12 mouse cellular contexts compared by ENCODE assay signal in the genomic region with DNA sequence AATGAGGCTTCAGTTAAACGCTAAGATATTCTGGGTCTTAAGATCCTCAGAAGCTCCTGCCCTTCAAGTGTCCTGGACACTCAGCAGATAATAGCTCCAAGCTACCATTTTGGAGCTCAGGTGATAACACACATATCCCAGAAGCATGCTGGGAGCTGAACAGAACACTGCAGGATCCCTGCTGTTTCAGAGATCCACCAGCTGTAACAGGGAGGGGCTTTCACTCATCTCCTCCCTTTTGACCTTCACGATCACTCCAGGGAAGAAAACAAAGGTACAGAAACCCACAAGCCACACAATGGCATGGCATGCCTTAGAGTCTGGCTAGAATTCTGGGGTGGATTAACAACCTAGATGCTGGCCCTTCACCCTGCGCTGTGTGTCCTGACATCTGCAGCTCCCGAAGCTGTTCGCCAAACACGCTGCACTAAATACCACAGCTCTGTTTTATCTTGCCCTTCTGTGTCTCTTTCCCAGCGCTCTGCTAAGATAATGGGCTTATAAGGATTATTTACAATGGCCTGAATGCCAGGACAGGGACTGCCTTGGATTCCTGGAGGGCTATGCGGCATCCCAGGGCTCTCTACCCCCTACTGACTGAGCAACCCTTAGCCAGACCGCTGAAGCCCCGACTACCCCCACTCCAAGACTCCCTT. TPM values are rescaled to one million over a fixed set of nuclear protein-coding genes. Genes with fewer than 3 reads are reported as not detected.
A peak's percentile ranks its signal among the peaks of the same experiment; 100 is the strongest.
DNase-seq lines count a peak whose midpoint lies in the region; ATAC-seq lines count a peak whose summit lies in the region.
"Had no signal": no experiment of that assay in that cellular context is flagged by ENCODE, and none has a peak within 500 bp of the region (broad histone marks: within the 10 kb centered on the region; RNA-seq: fewer than 3 reads in every experiment).

No protein-coding gene starts in this region.

- no peaks in the 10 kb centered on the region for H3K9me3 ChIP-seq in heart, embryonic 12.5 days (replicated peaks)
- no peaks in the 10 kb centered on the region for H3K9me3 ChIP-seq in forebrain, embryonic 14.5 days (replicated peaks; ENCODE audit: control insufficient read depth, low read length)
- H3K9me3 ChIP-seq in midbrain, embryonic 12.5 days, result no peaks in the 10 kb centered on the region
- H3K9me3 ChIP-seq: embryonic facial prominence, embryonic 12.5 days had no signal

- peak overlapping the region; percentile 44; the same call in 1 of the 2 replicates for H3K9ac ChIP-seq in heart, embryonic 12.5 days
- no peak overlapping the region for H3K9ac ChIP-seq in forebrain, embryonic 14.5 days (ENCODE audit: low read length)
- peak overlapping the region; percentile 20; the same call in 1 of the 2 replicates for H3K9ac ChIP-seq in midbrain, embryonic 12.5 days (replicated peaks)
- H3K9ac ChIP-seq: embryonic facial prominence, embryonic 12.5 days had no signal

- peaks cover 69% of the 10 kb centered on the region for H3K4me1 ChIP-seq in heart, embryonic 12.5 days (replicated peaks)
- H3K4me1 ChIP-seq in forebrain, embryonic 14.5 days (ENCODE audit: control insufficient read depth, insufficient read depth, low read length), result peaks cover 18% of the 10 kb centered on the region
- peaks cover 18% of the 10 kb centered on the region for H3K4me1 ChIP-seq in midbrain, embryonic 12.5 days

- peak overlapping the region; percentile 55 for H3K4me2 ChIP-seq in heart, embryonic 12.5 days
- H3K4me2 ChIP-seq in forebrain, embryonic 14.5 days (ENCODE audit: low read length), result no peak overlapping the region
- H3K4me2 ChIP-seq in midbrain, embryonic 12.5 days (replicated peaks), result peak overlapping the region; percentile 30
- H3K4me2 ChIP-seq: embryonic facial prominence, embryonic 12.5 days had no signal

- H3K4me3 ChIP-seq in heart, embryonic 12.5 days, result no peak overlapping the region
- no peak overlapping the region for H3K4me3 ChIP-seq in forebrain, embryonic 14.5 days (ENCODE audit: low read depth, low read length)
- 0 out of 2 replicates have a peak overlapping the region, but pooled peaks have one; percentile 5 for H3K4me3 ChIP-seq in midbrain, embryonic 12.5 days
- H3K4me3 ChIP-seq: embryonic facial prominence, embryonic 12.5 days had no signal

- 0 out of 2 replicates have a peak, but pooled peaks have one; percentile 5 for ATAC-seq in heart, embryonic 12.5 days (ENCODE audit: insufficient number of reproducible peaks, low FRiP score)
- no peak for ATAC-seq in forebrain, embryonic 14.5 days
- ATAC-seq in midbrain, embryonic 12.5 days (ENCODE audit: low FRiP score, low read depth), result no peak
- ATAC-seq: CD4-positive, CD25-positive, alpha-beta regulatory T cell, adult 4 months had no signal

- H3K36me3 ChIP-seq in heart, embryonic 12.5 days, result peaks cover 29% of the 10 kb centered on the region
- H3K36me3 ChIP-seq in forebrain, embryonic 14.5 days (ENCODE audit: control insufficient read depth, insufficient read depth, low read length), result no peaks in the 10 kb centered on the region
- H3K36me3 ChIP-seq in midbrain, embryonic 12.5 days, result no peaks in the 10 kb centered on the region

- no peaks in the 10 kb centered on the region for H3K27me3 ChIP-seq in heart, embryonic 12.5 days (replicated peaks)
- H3K27me3 ChIP-seq in forebrain, embryonic 14.5 days (replicated peaks; ENCODE audit: control insufficient read depth, insufficient read depth, low read length), result no peaks in the 10 kb centered on the region
- peaks cover 19% of the 10 kb centered on the region; the same call in 1 of the 2 replicates for H3K27me3 ChIP-seq in midbrain, embryonic 12.5 days
- H3K27me3 ChIP-seq: embryonic facial prominence, embryonic 12.5 days had no signal

- 7% methylated on average over 10 of the region's 10 CpGs for WGBS in heart, embryonic 12.5 days
- 9% methylated on average over 10 of the region's 10 CpGs for WGBS in forebrain, embryonic 14.5 days
- WGBS in midbrain, embryonic 12.5 days, result 4% methylated on average over 10 of the region's 10 CpGs

- H3K27ac ChIP-seq in heart, embryonic 12.5 days (ENCODE audit: poor library complexity, severe bottlenecking), result peak overlapping the region; percentile 76
- H3K27ac ChIP-seq in forebrain, embryonic 14.5 days (ENCODE audit: low read depth, low read length), result no peak overlapping the region
- H3K27ac ChIP-seq in midbrain, embryonic 12.5 days (replicated peaks), result no peak overlapping the region
- H3K27ac ChIP-seq: embryonic facial prominence, embryonic 12.5 days had no signal

- no peak for DNase-seq in heart, adult 11 months
- peak; percentile 66 for DNase-seq in MEL-GATA-1-ER (ENCODE audit: extremely low read depth, low read depth)
- DNase-seq in forebrain, embryonic 14.5 days (ENCODE audit: low spot score), result peak; percentile 25
- no peak for DNase-seq in gastrocnemius, postnatal 25 days
- no peak for DNase-seq in urinary bladder, adult 2 months (ENCODE audit: low spot score)
- no peak for DNase-seq in lung, postnatal 14 days
- DNase-seq: lung, postnatal 4 days; right cerebral cortex, adult 18-20 months had no signal

RNA-seq across cellular contexts. Expression of a gene that starts 36.8 kb away (rescaled TPM):
- polyA plus RNA-seq in heart, embryonic 12.5 days (2016; fragmentation: Nextera tagmentation; extraction: Ambion mirVana), result 31.0 and 31.8 TPM in 2 replicates
- polyA plus RNA-seq in forebrain, embryonic 14.5 days (2014; fragmentation: Nextera tagmentation; extraction: Ambion mirVana), result 4.6 and 6.2 TPM in 2 replicates
- 8.9 and 9.0 TPM in 2 replicates for polyA plus RNA-seq in midbrain, embryonic 12.5 days (2016; fragmentation: Nextera tagmentation; extraction: Ambion mirVana)
- total RNA-seq in gastrocnemius, postnatal 25 days (2021), result 1 to 10 TPM; 3.3 to 4.6 TPM
- polyA plus RNA-seq in urinary bladder, adult 2 months (2012; rRNA removed), result 22.2 and 30.7 TPM in 2 replicates

Comparison
In these comparisons a context has a peak if more than half of its experiments do, and no peak if none do; other contexts are left out.
1. DNase-seq: peak in MEL-GATA-1-ER (single experiment) and forebrain, embryonic 14.5 days (single experiment); none in heart, adult 11 months (single experiment), gastrocnemius, postnatal 25 days (single experiment), urinary bladder, adult 2 months (single experiment) and lung, postnatal 14 days (single experiment).